Mouse (Mus musculus): Measurements from ENCODE around the gene Skiv2l.
"Not testable (repeated sequence)": the region's sequence is repeated elsewhere in the genome, so short reads cannot be mapped to it uniquely, and the experiment has no call there.

DNA sequence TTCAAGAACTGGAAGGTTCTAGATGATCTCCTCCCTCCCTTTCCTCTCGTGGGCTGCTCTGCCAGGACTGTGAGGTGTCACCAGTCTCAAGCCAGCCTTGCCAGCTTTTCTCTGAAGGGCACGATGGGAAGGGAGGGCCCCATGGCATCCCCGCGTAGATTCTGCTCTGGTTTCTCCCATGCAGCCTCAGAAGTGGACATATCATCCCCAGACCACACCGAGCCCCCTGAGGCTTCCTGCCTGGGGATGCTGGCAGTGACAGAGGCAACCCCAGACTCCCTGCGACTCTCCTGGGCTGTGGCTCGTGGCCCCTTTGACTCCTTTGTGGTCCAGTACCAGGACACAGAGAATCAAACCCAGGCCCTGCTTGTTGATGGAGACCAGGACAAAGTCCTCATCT is 51.9 kb downstream of the Skiv2l start:
- TF ChIP-seq POLR2A (IDR thresholded peaks at IDR 0.05; ENCODE audit: borderline replicate concordance, insufficient read depth, low read length); CTCF (IDR thresholded peaks at IDR 0.05; ENCODE audit: borderline replicate concordance, insufficient read depth, low read depth, low read length): not testable (repeated sequence)

Measured in cerebellum, adult 2 months (tissue).